Mouse (Mus musculus) skeletal muscle tissue, adult 2 months (tissue): ENCODE results near the gene Tab1.

Experiments
- DNase-seq: peaks from one replicate; pipeline ENCODE4 v3.0.0-alpha.2; 2012; ENCODE audit warnings: low read depth, low spot score

Tab1 gene

GRCm38 (mm10) chr15:80202111-80202775, 69.3 kb downstream of the Tab1 start:
- DNase-seq: no peak

- no peak for DNase-seq
These were observed 70.5 kb downstream of the Tab1 start for GRCm38 (mm10) chr15:80203406-80203805.

GRCm38 (mm10) chr15:80206057-80206565, 73.2 kb downstream of the Tab1 start:
- DNase-seq: no peak

GRCm38 (mm10) chr15:80208446-80208845, 75.5 kb downstream of the Tab1 start:
- no peak for DNase-seq
